Mouse (Mus musculus) heart, embryonic 12.5 days (tissue): ENCODE results near the gene Gmpr2. TPM values are rescaled to one million over a fixed set of nuclear protein-coding genes. Genes with fewer than 3 reads are reported as not detected.

ENCODE experiments used
- ATAC-seq: fragments of 200-750 bp; cut with Nextera tagmentation; 2 replicates; pipeline ENCODE4 v1.8.0; 2017; ENCODE audit warnings: moderate TSS enrichment, moderate library complexity; ENCODE audit not compliant: insufficient number of reproducible peaks, low FRiP score
- H3K27ac ChIP-seq: fragments of 300-500 bp; sonication (generic); 2 replicates; pipeline ENCODE4 v1.5.1; 2016; ENCODE audit warnings: mild to moderate bottlenecking, moderate library complexity; ENCODE audit not compliant: poor library complexity, severe bottlenecking
- H3K27me3 ChIP-seq: fragments of 300-500 bp; sonication (generic); replicated peaks from 2 replicates; pipeline ENCODE4 v1.6.1; 2016; ENCODE audit warnings: mild to moderate bottlenecking, moderate library complexity
- H3K36me3 ChIP-seq: fragments of 300-500 bp; sonication (generic); 2 replicates; pipeline ENCODE4 v1.6.1; 2016; ENCODE audit warnings: mild to moderate bottlenecking, moderate library complexity
- H3K4me1 ChIP-seq: fragments of 300-500 bp; sonication (generic); replicated peaks from 2 replicates; pipeline ENCODE4 v1.6.1; 2016; ENCODE audit warnings: mild to moderate bottlenecking
- H3K4me2 ChIP-seq: fragments of 300-500 bp; sonication (generic); 2 replicates; pipeline ENCODE4 v1.6.1; 2016; ENCODE audit warnings: mild to moderate bottlenecking, moderate library complexity
- H3K4me3 ChIP-seq: fragments of 300-500 bp; sonication (generic); 2 replicates; pipeline ENCODE4 v1.5.1; 2016; ENCODE audit warnings: mild to moderate bottlenecking
- H3K9ac ChIP-seq: fragments of 300-500 bp; sonication (generic); 2 replicates; pipeline ENCODE4 v1.6.1; 2016; ENCODE audit warnings: mild to moderate bottlenecking, moderate library complexity
- H3K9me3 ChIP-seq: fragments of 300-500 bp; sonication (generic); replicated peaks from 2 replicates; pipeline ENCODE4 v1.6.1; 2016; ENCODE audit warnings: mild to moderate bottlenecking, moderate library complexity
- WGBS: fragments of 180-500 bp; shearing (Covaris S2); methylation state at CpG from one replicate; pipeline ENCODE4 v1.1.7; 2016; 5-methylcytosine and 5-hydroxymethylcytosine counted together
- polyA plus RNA-seq: library from polyadenylated mRNA; unstranded; fragments of >200 nt; fragmentation: Nextera tagmentation; extraction: Ambion mirVana; gene quantifications from 2 replicates; pipeline ENCODE4 v1.2.1, GENCODE M21; 2016

Gmpr2 gene
- polyA plus RNA-seq, 1 experiment from 2014 or later: 39.8 TPM

DNA sequence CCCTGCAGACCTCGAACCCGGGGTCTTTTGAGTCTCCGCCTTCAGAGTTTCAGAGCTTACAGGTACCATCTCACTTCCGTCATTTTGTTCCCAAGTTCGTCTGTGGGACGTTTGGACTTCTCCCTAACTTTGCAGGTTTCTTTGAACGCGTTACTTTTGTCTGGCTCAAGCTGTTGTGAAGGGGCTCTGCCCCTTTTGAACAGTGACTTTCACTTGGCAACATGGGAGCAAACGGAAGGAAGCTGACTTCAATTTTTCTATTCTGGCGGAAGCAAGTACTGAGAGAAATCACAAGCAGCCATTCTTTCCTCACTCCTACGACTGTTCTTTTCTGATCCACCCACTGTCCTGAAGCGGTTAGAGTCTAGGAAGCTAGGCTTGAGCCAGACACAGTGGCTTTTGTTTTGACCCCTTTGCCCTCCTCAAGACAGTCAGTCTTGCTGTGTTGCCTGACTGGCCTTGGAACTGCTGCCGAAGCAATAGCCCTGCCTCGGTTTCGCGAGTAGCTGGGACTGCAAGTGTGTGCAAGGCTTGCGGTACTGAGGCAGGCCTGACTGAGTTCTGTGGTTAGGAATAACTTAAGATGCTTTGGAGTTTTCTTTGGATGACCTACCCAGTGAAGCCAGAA, 27.4 kb upstream of the Gmpr2 start:
- peaks cover 31% of the 10 kb centered on the region for H3K4me1 ChIP-seq
- H3K4me2 ChIP-seq: peak overlapping the region; percentile 88
- WGBS: 32% methylated on average over 17 of the region's 17 CpGs
- H3K4me3 ChIP-seq: peak overlapping the region; percentile 73
- ATAC-seq: no peak
- H3K9me3 ChIP-seq: no peaks in the 10 kb centered on the region
- peaks cover 37% of the 10 kb centered on the region for H3K36me3 ChIP-seq
- peak overlapping the region; percentile 68 for H3K27ac ChIP-seq
- H3K27me3 ChIP-seq: no peaks in the 10 kb centered on the region
- peak overlapping the region; percentile 82 for H3K9ac ChIP-seq

DNA sequence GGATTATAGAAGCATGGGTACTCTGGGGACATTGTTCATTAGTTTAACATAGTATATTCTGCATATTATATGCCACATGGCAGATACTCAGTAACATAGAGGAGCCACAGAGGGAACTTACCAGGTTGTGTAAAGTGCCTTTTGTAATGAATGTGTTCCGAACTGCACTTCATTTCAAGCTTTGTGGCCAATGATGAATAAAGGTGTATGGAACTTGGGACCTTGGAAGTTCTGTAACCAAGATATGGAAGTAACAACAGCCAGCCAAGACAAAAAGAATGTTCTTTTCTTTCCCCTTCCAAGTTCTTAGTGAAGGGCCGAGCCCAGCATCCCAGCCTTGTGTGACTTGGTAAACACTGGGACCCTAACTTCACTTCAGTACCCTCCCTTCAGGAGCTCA, 21.9 kb upstream of the Gmpr2 start, which contains the start of gene Tssk4:
TSS of gene Tssk4 (plus strand) at position 301 of the 400 bp plus-strand sequence.
- Histone ChIP-seq H3K27me3 (no peaks in the 10 kb centered on the region), H3K36me3 (peaks cover 14% of the 10 kb centered on the region; the same call in 1 of the 2 replicates)
- WGBS: 85% methylated on average over 2 of the region's 2 CpGs

DNA sequence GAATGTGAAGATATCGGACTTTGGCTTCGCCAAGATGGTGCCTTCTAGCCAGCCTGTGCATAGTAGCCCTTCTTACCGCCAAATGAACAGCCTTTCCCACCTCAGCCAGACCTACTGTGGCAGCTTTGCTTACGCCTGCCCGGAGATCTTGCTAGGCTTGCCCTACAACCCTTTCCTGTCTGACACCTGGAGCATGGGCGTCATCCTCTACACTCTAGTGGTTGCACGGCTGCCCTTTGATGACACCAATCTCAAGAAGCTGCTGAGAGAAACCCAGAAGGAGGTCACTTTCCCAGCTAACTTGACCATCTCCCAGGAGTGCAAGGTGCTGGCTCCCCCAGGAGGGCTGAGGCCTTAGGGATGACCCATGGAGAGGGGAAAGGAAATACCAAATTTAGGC, 20.2 kb upstream of the Gmpr2 start:
- Histone ChIP-seq H3K4me1 (peaks cover 10% of the 10 kb centered on the region; the same call in 1 of the 2 replicates), H3K4me3 (no peak overlapping the region), H3K4me2 (no peak overlapping the region), H3K36me3 (peaks cover 5% of the 10 kb centered on the region; the same call in 1 of the 2 replicates), H3K9ac (no peak overlapping the region), H3K9me3 (no peaks in the 10 kb centered on the region), H3K27me3 (no peaks in the 10 kb centered on the region), H3K27ac (no peak overlapping the region)
- 70% methylated on average over 7 of the region's 7 CpGs for WGBS
- ATAC-seq: no peak

More for the DNA sequence above, 21.9 kb upstream of the Gmpr2 start, which contains the start of gene Tssk4:
- H3K27ac ChIP-seq: no peak within 1 kb of the TSS
- H3K4me2 ChIP-seq: no peak within 1 kb of the TSS
- no peak within 1 kb of the TSS for H3K9ac ChIP-seq
- ATAC-seq: no peak
- H3K4me3 ChIP-seq: no peak within 1 kb of the TSS
- H3K4me1 ChIP-seq: peaks cover 14% of the 10 kb centered on the region
- H3K9me3 ChIP-seq: no peaks in the 10 kb centered on the region

DNA sequence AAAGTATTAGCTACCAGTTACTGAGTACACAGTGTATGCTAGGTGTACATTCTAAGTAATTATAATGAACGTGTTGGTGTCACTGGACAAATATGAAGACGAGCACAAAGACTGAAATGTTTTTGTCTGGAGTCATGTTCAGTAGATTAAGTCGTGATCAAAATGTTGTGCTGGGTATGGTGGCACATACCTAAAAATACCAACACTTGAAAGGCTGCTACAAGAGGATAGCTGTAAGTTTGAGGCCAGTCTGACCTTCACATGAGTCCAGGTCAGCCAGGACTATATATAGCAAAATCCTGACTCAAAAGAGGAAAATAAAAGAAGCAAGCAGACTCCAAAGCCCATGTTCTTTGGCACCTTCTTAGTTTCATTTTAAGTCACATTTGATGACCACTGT, 14.8 kb upstream of the Gmpr2 start:
- no peak for ATAC-seq
- Histone ChIP-seq H3K27me3 (no peaks in the 10 kb centered on the region), H3K36me3 (peaks cover 25% of the 10 kb centered on the region), H3K27ac (peak overlapping the region; percentile 93), H3K9me3 (no peaks in the 10 kb centered on the region), H3K4me1 (peaks cover 25% of the 10 kb centered on the region), H3K4me3 (no peak overlapping the region), H3K9ac (no peak overlapping the region), H3K4me2 (0 out of 2 replicates have a peak overlapping the region, but pooled peaks have one; percentile 22)
- 53% methylated on average over 3 of the region's 3 CpGs for WGBS

DNA sequence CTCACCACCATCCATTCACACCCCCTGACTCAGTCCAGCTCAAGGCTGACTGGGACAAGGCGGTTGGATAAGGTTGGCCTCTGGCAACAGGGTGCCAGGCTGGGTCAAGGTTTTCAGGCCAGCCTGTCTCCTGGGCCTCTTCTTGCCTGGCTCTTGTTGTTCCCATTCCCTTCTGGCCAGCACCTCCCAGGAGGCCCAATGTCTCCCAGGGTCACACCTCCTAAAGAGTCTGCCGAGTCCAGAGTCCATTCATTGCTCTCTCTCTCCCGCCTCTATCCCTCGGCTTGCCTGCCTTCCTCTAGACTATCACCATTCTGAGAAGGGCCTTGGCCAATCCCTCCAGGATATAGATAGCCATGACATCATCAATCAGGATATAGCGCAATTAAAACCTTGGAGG, 13.7 kb upstream of the Gmpr2 start:
- no peak for ATAC-seq
- no peak overlapping the region for H3K9ac ChIP-seq
- peak overlapping the region; percentile 93 for H3K27ac ChIP-seq
- WGBS: 83% methylated on average over 5 of the region's 5 CpGs
- H3K4me1 ChIP-seq: peaks cover 25% of the 10 kb centered on the region
- H3K27me3 ChIP-seq: no peaks in the 10 kb centered on the region
- no peak overlapping the region for H3K4me2 ChIP-seq
- no peak overlapping the region for H3K4me3 ChIP-seq
- H3K36me3 ChIP-seq: peaks cover 32% of the 10 kb centered on the region
- no peaks in the 10 kb centered on the region for H3K9me3 ChIP-seq

DNA sequence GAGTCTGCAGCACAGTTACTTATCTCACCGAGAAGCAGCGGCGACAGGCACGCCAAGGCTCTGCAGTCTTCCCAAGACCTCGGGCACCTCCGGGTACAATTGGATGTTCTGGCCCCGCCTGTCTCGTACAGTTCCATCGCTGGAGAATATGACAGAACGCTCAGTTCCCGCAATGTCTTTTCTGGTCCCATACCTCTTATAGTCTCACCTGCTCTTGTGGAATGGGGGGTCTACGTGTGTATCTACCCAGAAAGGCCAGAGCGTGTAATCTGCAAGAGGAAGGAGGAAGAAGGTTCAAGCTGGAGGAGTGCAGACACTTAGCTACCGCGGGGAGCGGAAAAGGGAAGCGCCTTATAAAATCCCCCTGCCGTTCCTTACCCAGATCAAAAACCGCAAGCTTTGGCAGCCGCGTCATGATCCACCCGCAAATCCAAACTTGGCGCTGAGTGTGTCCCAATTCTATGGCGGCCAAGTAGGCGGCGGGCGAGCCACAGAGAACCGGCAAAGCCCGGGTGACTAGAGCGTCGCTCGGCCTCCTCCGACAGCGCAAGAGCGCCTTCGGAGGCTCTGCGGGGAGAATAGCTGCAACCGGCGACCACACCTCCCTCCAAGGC, 11.7 kb upstream of the Gmpr2 start, which contains the start of gene Mdp1:
TSS of gene Mdp1 (minus strand) at position 549 of the 614 bp plus-strand sequence.
- H3K4me3 ChIP-seq: peak within 1 kb of the TSS; percentile 82
- peaks cover 42% of the 10 kb centered on the region for H3K36me3 ChIP-seq

DNA sequence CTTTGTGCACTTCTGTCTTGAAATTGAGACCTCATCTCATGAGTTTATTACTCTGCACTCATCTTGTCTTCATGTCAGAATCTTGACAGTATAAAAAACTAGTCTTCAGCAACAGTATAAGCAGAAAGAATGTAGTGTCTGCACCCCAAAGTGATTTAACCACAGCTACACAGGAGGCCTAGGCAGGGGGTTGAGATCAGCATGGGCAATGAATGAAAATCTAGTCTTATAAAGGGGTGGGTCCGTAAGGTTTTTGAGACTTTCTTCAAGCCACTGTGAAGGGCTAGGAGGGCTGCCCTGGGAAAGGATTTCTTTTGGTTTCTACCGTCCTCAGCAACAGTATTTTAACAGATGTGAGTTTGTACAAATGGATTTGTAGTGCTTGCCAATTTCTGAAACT, 11.1 kb upstream of the Gmpr2 start:
- no peak overlapping the region for H3K27ac ChIP-seq
- H3K27me3 ChIP-seq: no peaks in the 10 kb centered on the region
- peaks cover 25% of the 10 kb centered on the region for H3K4me1 ChIP-seq
- peaks cover 44% of the 10 kb centered on the region for H3K36me3 ChIP-seq
- H3K9ac ChIP-seq: no peak overlapping the region
- peak overlapping the region; percentile 82 for H3K4me3 ChIP-seq
- H3K4me2 ChIP-seq: peak overlapping the region; percentile 74; the same call in 1 of the 2 replicates
- ATAC-seq: no peak
- WGBS: 53% methylated on average over 2 of the region's 2 CpGs
- H3K9me3 ChIP-seq: no peaks in the 10 kb centered on the region

More for the DNA sequence above, 11.7 kb upstream of the Gmpr2 start, which contains the start of gene Mdp1:
- Histone ChIP-seq H3K27me3 (no peaks in the 10 kb centered on the region), H3K27ac (peak within 1 kb of the TSS; percentile 71), H3K4me2 (peak within 1 kb of the TSS; percentile 74), H3K9ac (peak within 1 kb of the TSS; percentile 86), H3K4me1 (peaks cover 25% of the 10 kb centered on the region), H3K9me3 (no peaks in the 10 kb centered on the region)
- ATAC-seq: peak; percentile 92
- 0% methylated on average over 39 of the region's 39 CpGs for WGBS

DNA sequence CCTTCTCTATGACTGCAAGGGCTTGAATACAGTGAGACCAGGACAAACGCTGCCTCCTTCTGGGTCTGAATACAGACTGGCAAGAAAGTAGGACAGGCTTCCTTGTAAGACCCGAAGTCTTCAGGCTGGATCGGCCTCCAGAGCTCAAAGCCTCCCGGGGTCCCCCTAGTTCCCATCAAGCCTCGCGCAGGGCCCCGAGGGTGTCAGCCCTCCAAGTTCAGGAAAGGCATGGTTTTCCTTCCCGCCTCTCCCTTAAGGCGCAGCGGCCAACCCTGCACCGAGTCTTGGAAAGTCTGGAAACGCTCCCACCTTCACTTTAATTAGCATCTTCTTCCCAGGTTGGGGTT, 282 bp upstream of the Gmpr2 start:
- Histone ChIP-seq H3K9ac (peak overlapping the region; percentile 90), H3K4me2 (peak overlapping the region; percentile 97), H3K9me3 (no peaks in the 10 kb centered on the region), H3K27me3 (no peaks in the 10 kb centered on the region), H3K27ac (peak overlapping the region; percentile 81; the same call in 1 of the 2 replicates), H3K4me1 (peaks cover 18% of the 10 kb centered on the region), H3K4me3 (peak overlapping the region; percentile 93), H3K36me3 (peaks cover 35% of the 10 kb centered on the region)
- WGBS: under 1% methylated on average over 12 of the region's 12 CpGs
- peak; percentile 49 for ATAC-seq

DNA sequence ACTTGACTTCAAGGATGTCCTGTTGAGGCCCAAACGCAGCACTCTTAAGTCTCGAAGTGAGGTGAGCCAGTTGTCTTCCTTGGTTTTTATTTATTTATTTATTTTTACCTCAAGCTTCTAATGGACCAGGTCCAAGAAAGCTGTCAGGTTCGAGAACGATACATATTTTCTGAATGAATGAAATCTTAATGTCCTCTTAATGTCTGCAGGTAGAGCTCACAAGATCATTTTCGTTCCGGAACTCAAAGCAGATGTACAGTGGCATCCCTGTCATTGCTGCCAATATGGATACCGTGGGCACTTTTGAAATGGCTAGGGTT, 960 bp downstream of the Gmpr2 start:
- Histone ChIP-seq H3K4me2 (peak overlapping the region; percentile 97), H3K4me3 (peak overlapping the region; percentile 93), H3K9ac (peak overlapping the region; percentile 73), H3K36me3 (peaks cover 42% of the 10 kb centered on the region), H3K27ac (peak overlapping the region; percentile 44; the same call in 1 of the 2 replicates), H3K9me3 (no peaks in the 10 kb centered on the region), H3K27me3 (no peaks in the 10 kb centered on the region), H3K4me1 (peaks cover 18% of the 10 kb centered on the region)
- WGBS: 71% methylated on average over 7 of the region's 7 CpGs
- no peak for ATAC-seq

DNA sequence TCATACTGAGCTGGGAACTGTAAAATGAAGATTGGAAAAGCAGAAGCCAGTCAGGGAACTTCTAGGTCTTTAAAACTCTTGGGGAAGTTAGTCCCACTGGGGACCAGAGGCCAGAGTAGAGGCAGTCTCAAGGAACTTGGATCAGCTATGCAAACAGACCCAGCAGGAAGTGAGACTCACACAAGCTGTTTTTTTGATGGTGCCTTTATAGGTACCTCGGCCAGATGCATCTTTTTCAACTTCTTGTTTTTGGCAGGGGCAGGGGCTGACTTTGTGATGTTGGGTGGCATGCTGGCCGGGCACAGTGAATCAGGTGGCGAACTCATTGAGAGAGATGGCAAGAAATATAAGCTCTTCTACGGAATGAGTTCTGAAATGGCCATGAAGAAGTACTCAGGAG, 5.9 kb downstream of the Gmpr2 start:
- Histone ChIP-seq H3K4me2 (no peak overlapping the region), H3K36me3 (peaks cover 56% of the 10 kb centered on the region), H3K4me1 (peaks cover 13% of the 10 kb centered on the region), H3K9me3 (no peaks in the 10 kb centered on the region), H3K27me3 (no peaks in the 10 kb centered on the region), H3K4me3 (no peak overlapping the region), H3K9ac (no peak overlapping the region), H3K27ac (no peak overlapping the region)
- 83% methylated on average over 4 of the region's 4 CpGs for WGBS
- no peak for ATAC-seq

DNA sequence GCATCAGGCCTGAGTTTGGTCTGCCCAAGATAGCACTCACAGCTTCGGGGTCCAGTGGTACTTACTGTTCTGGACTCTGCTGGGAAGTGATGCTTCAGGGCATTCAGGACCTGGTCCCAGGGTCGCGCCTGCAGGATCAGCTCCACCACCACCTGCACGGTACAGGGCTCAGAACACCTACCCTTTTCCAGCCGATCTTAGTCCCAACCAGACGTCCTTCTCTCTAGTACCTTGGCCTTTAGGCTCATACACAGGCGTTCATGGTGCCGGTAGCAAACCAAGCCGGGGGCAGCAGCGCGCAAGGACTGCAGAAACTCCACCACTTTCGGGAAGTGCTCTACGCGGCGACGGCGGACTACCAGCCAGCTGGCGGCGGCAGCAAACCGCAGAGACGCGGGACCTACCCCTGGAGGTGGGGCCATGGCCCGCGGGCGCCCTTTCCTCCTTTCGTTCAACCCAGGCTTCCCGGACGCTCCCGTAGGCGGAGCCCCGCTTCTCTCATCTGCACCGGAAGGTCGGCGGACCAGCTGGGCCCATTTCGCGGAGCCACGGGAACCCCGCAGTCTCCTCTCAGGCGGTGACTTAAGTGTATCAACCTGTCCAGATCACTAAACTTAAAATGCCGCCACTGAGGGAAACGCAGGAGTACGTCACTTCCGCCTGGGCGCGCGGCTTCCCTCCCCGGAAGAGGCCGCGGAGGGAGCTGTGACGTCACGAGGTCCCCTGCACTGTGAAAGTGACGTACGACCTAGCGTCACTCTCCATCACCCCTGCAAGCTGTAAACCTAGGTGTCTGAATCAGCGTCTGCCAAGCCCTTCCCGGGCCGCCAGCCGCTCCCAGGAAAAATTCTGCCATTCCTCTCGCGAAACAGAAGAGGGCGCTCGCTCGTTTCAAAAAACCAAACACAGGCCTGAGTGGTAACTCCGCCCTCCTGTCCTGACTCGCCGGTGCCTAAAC, 9.7 kb downstream of the Gmpr2 start, which contains the start of gene Tinf2:
TSS of gene Tinf2 (minus strand) at position 661 of the 958 bp plus-strand sequence.
- Histone ChIP-seq H3K36me3 (peaks cover 38% of the 10 kb centered on the region), H3K27ac (peak within 1 kb of the TSS; percentile 88), H3K9ac (peak within 1 kb of the TSS; percentile 88), H3K9me3 (no peaks in the 10 kb centered on the region), H3K4me3 (peak within 1 kb of the TSS; percentile 95), H3K27me3 (no peaks in the 10 kb centered on the region), H3K4me2 (peak within 1 kb of the TSS; percentile 96), H3K4me1 (peaks cover 10% of the 10 kb centered on the region)
- peak; percentile 97 for ATAC-seq
- WGBS: under 1% methylated on average over 66 of the region's 66 CpGs
